Mouse (Mus musculus): ENCODE measurements around the gene Homez.

DNA sequence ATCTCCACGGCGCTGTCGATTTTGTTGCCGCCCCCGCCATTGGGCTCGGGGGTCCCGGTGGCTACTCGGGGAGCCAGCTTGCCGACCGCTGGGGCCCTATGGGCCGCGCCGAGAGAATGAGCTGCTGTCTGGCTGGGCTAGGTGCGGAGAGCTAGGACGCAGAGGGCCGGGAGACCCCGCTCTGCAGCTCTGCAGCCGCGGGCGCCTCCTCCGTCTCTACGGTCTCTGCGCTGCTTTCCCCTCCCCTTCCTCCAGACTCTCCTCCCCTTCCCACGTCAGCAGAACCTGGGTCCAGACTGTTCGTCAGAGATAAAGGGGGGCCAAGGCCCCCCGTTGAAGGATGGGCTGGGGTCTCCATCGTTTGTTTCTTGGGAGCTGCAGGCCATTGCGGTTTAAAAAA is 42.1 kb upstream of the Homez start, which contains the start of gene Slc22a17:
- TF ChIP-seq CTCF (IDR thresholded peaks at IDR 0.05; ENCODE audit: low read depth, low read length): no peak
- peak; percentile 74 for TF ChIP-seq POLR2A (IDR thresholded peaks at IDR 0.05; ENCODE audit: insufficient read depth, low read length)
- no peak for TF ChIP-seq EP300 (IDR thresholded peaks at IDR 0.05; ENCODE audit: insufficient read depth, low read depth, low read length)

Measured in ES-Bruce4 (cell line).